Mouse (Mus musculus) megakaryocyte-erythroid progenitor cell, adult 5 weeks (primary cell): ENCODE data around the gene Rab7b. TPM values are rescaled to one million over a fixed set of nuclear protein-coding genes. Genes with fewer than 3 reads are reported as not detected.

Source experiments
- polyA plus RNA-seq: library from polyadenylated mRNA; stranded (reverse); fragments of >175 nt; gene quantifications from 2 replicates; pipeline ENCODE4 v1.2.3, GENCODE M21; 2012

Rab7b gene
- 3.2 and 4.2 TPM in 2 replicates for polyA plus RNA-seq

DNA sequence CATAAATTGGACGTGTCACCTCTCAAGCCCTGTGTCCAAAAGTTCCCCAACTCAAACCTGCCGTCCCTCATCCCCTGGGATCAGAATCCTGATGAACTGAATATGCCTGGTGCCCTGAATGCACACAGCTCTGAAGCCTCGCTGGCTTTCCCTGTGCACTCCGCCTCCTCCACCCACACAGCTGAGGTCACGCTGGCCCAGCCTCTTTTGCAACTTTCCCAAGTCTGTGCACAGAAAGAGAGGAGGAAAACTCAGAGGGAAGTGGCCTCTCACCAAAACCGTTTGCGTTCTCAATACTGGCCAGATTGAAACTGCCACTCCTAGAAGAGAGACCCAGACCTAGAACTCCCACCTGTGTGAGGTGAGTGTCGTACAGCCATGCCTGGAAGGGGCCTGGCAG is at the start of gene Rab7b:
Gene Rab7b, plus strand, starts transcription at position 221 of the 400 bp plus-strand sequence.

DNA sequence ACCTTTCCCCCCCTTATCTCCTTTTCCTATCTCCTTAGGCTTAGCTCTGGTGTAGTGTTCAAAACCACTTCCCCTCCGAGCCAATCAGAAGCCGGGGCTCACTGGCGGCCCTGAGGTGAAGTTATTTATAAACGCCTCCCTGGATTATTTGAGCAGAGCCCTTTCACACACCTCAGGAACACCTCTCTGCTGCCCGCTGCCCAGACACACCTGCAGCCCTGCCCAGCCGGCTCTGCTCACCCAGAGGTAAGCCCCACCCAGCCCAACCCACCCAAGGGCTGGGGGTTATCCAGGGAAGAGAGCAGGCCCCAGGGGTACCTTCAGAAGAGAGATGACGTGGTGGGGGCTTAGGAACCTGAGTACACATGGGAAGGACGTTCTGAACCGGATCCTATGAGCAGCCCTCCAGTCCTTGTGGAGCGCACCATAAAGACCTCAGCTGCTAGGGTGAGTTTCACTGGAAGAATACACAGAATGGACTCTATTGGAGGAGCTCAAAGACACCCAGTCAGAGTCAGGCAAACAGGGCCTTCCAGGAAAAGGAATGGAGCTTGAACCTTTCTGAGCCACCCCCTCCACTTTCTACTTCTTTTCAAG is 55.5 kb downstream of the Rab7b start, which contains the start of gene Slc26a9:
Gene Slc26a9, plus strand, starts transcription at position 155 of the 597 bp plus-strand sequence.

Other genes starting within 250 kb of the Rab7b start
- 17.0 and 18.0 TPM in 2 replicates for gene Srgap2, start 161.3 kb upstream of the Rab7b start, polyA plus RNA-seq
- 2.5 and 3.3 TPM in 2 replicates for gene Fam72a, start 160.8 kb upstream of the Rab7b start, polyA plus RNA-seq
- gene Avpr1b, start 89.5 kb upstream of the Rab7b start, polyA plus RNA-seq: not detected in 2 replicates
- gene Ctse, start 50.4 kb upstream of the Rab7b start, polyA plus RNA-seq: 20.2 and 23.1 TPM in 2 replicates
- 0.03 and 0.05 TPM in 2 replicates for gene Slc26a9, start 55.3 kb downstream of the Rab7b start, polyA plus RNA-seq
- gene Pm20d1, start 108.7 kb downstream of the Rab7b start, polyA plus RNA-seq: 0.03 TPM in 1 of 2 replicates, not detected in the other
- gene Slc41a1, start 138.8 kb downstream of the Rab7b start, polyA plus RNA-seq: 8.0 and 10.6 TPM in 2 replicates
- 4.7 and 6.4 TPM in 2 replicates for gene Rab29, start 178.5 kb downstream of the Rab7b start, polyA plus RNA-seq
- gene Nucks1, start 221.8 kb downstream of the Rab7b start, polyA plus RNA-seq: 10.5 and 11.2 TPM in 2 replicates